Mouse (Mus musculus): Measurements from ENCODE around the gene Khdrbs1.
"Not testable (repeated sequence)": the region's sequence is repeated elsewhere in the genome, so short reads cannot be mapped to it uniquely, and the experiment has no call there.

The Khdrbs1 gene

GRCm38 (mm10) chr4:129741974-129742231 lies 200 bp downstream of the Khdrbs1 start:
- no peak for DNase-seq

GRCm38 (mm10) chr4:129741251-129741973 lies 691 bp downstream of the Khdrbs1 start:
- peak; percentile 51 for DNase-seq

- no peak for DNase-seq
Measured at GRCm38 (mm10) chr4:129739111-129739645, 2.9 kb downstream of the Khdrbs1 start.

- no peak for DNase-seq
Measured at GRCm38 (mm10) chr4:129736173-129736572, 5.9 kb downstream of the Khdrbs1 start.

GRCm38 (mm10) chr4:129735485-129735884 lies 6.6 kb downstream of the Khdrbs1 start:
- DNase-seq: not testable (repeated sequence)

GRCm38 (mm10) chr4:129731423-129731822 lies 10.7 kb downstream of the Khdrbs1 start:
- no peak for DNase-seq

GRCm38 (mm10) chr4:129716310-129716709 lies 25.8 kb downstream of the Khdrbs1 start:
- no peak for DNase-seq

- DNase-seq: peak; percentile 32
Measured at GRCm38 (mm10) chr4:129709486-129710129, 32.5 kb downstream of the Khdrbs1 start.

- DNase-seq: no peak
Measured at GRCm38 (mm10) chr4:129706750-129707149, 35.4 kb downstream of the Khdrbs1 start.

- DNase-seq: peak; percentile 66
Measured at GRCm38 (mm10) chr4:129702454-129702853, 39.6 kb downstream of the Khdrbs1 start.

- peak; percentile 91 for DNase-seq
Measured at GRCm38 (mm10) chr4:129701503-129702377, 40.4 kb downstream of the Khdrbs1 start.

- not testable (repeated sequence) for DNase-seq
Measured at GRCm38 (mm10) chr4:129700661-129701060, 41.4 kb downstream of the Khdrbs1 start.

GRCm38 (mm10) chr4:129700216-129700615 lies 41.9 kb downstream of the Khdrbs1 start:
- DNase-seq: no peak

- DNase-seq: no peak
Measured at GRCm38 (mm10) chr4:129697191-129697590, 44.9 kb downstream of the Khdrbs1 start.

- DNase-seq: peak; percentile 95
Measured at GRCm38 (mm10) chr4:129696158-129696985, 45.7 kb downstream of the Khdrbs1 start, which contains the start of gene Tmem39b. TSS of gene Tmem39b (minus strand) at chr4:129696838.

GRCm38 (mm10) chr4:129695815-129696157 lies 46.3 kb downstream of the Khdrbs1 start:
- DNase-seq: no peak

GRCm38 (mm10) chr4:129684531-129684930 lies 57.6 kb downstream of the Khdrbs1 start:
- peak; percentile 46 for DNase-seq

GRCm38 (mm10) chr4:129683901-129684493 lies 58.1 kb downstream of the Khdrbs1 start:
- DNase-seq: peak; percentile 76

- no peak for DNase-seq
Measured at GRCm38 (mm10) chr4:129681837-129682236, 60.3 kb downstream of the Khdrbs1 start.

- DNase-seq: no peak
Measured at GRCm38 (mm10) chr4:129672878-129673449, 69.1 kb downstream of the Khdrbs1 start.

GRCm38 (mm10) chr4:129672083-129672877 lies 69.8 kb downstream of the Khdrbs1 start, which contains the start of gene Kpna6:
TSS of gene Kpna6 (minus strand) at chr4:129672767.
- peak; percentile 93 for DNase-seq

Data from kidney, postnatal 14 days (tissue).